Mouse (Mus musculus) liver, embryonic 11.5 days (tissue): ENCODE data around the gene Cyb5r2. TPM values are rescaled to one million over a fixed set of nuclear protein-coding genes. Genes with fewer than 3 reads are reported as not detected.

Experiments
- ATAC-seq: fragments of 200-750 bp; cut with Nextera tagmentation; replicated peaks from 2 replicates; pipeline ENCODE4 v1.8.0; 2017; ENCODE audit warnings: moderate number of reproducible peaks, mild to moderate bottlenecking, moderate TSS enrichment, moderate library complexity; ENCODE audit not compliant: low FRiP score
- DNase-seq: peaks from one replicate; pipeline ENCODE4 v3.0.0-alpha.2; 2017; ENCODE audit warnings: low spot score
- H3K27ac ChIP-seq: fragments of 300-500 bp; sonication (generic); 2 replicates; pipeline ENCODE4 v1.5.1; 2014; ENCODE audit warnings: mild to moderate bottlenecking, low read depth, low read length, control low read depth
- H3K27me3 ChIP-seq: fragments of 300-500 bp; sonication (generic); replicated peaks from 2 replicates; pipeline ENCODE4 v1.6.1; 2014; ENCODE audit warnings: low read length, mixed read lengths; ENCODE audit not compliant: control insufficient read depth, insufficient read depth
- H3K36me3 ChIP-seq: fragments of 300-500 bp; sonication (generic); 2 replicates; pipeline ENCODE4 v1.6.1; 2014; ENCODE audit warnings: mild to moderate bottlenecking, low read length, moderate library complexity, mixed read lengths; ENCODE audit not compliant: control insufficient read depth, insufficient read depth
- H3K4me1 ChIP-seq: fragments of 300-500 bp; sonication (generic); replicated peaks from 2 replicates; pipeline ENCODE4 v1.6.1; 2014; ENCODE audit warnings: low read length, mixed read lengths; ENCODE audit not compliant: control insufficient read depth, insufficient read depth
- H3K4me2 ChIP-seq: fragments of 300-500 bp; sonication (generic); 2 replicates; pipeline ENCODE4 v1.6.1; 2014; ENCODE audit warnings: mild to moderate bottlenecking, control low read depth, moderate library complexity
- H3K4me3 ChIP-seq: fragments of 300-500 bp; sonication (generic); 2 replicates; pipeline ENCODE4 v1.5.1; 2014; ENCODE audit warnings: low read depth, low read length, control low read depth
- H3K9ac ChIP-seq: fragments of 300-500 bp; sonication (generic); 2 replicates; pipeline ENCODE4 v1.6.1; 2014; ENCODE audit warnings: low read depth, low read length, control low read depth
- H3K9me3 ChIP-seq: fragments of 300-500 bp; sonication (generic); 2 replicates; pipeline ENCODE4 v1.6.1; 2016; ENCODE audit warnings: low read length, inconsistent platforms, mixed read lengths; ENCODE audit not compliant: control insufficient read depth
- WGBS: fragments of 180-500 bp; shearing (Covaris S2); extraction: QIAGEN DNeasy Blood & Tissue Kit; methylation state at CpG from one replicate; pipeline ENCODE4 v1.1.7; 2014; 5-methylcytosine and 5-hydroxymethylcytosine counted together
- polyA plus RNA-seq: library from polyadenylated mRNA; unstranded; fragments of >200 nt; fragmentation: Nextera tagmentation; extraction: Ambion mirVana; gene quantifications from 2 replicates; pipeline ENCODE4 v1.2.1, GENCODE M21; 2014

Gene Cyb5r2
- polyA plus RNA-seq, 1 experiment from 2014 or later = 0.25 TPM

- H3K27ac ChIP-seq = no peak overlapping the region
- no peaks in the 10 kb centered on the region for H3K9me3 ChIP-seq
- H3K9ac ChIP-seq = no peak overlapping the region
- no peak for DNase-seq
- peaks cover 2% of the 10 kb centered on the region; the same call in 1 of the 2 replicates for H3K36me3 ChIP-seq
- H3K4me2 ChIP-seq = no peak overlapping the region
- H3K4me3 ChIP-seq = no peak overlapping the region
- 83% methylated on average over 4 of the region's 4 CpGs for whole genome bisulfite sequencing
- ATAC-seq = no peak
- no peaks in the 10 kb centered on the region for H3K27me3 ChIP-seq
- H3K4me1 ChIP-seq = no peaks in the 10 kb centered on the region
These were observed 13.4 kb downstream of the Cyb5r2 start for GRCm38 (mm10) chr7:107744454-107744853.

GRCm38 (mm10) chr7:107742963-107743465 is 14.8 kb downstream of the Cyb5r2 start:
- Histone ChIP-seq H3K9ac (no peak overlapping the region), H3K27ac (no peak overlapping the region), H3K4me2 (no peak overlapping the region), H3K4me3 (no peak overlapping the region), H3K9me3 (no peaks in the 10 kb centered on the region), H3K36me3 (peaks cover 2% of the 10 kb centered on the region; the same call in 1 of the 2 replicates), H3K27me3 (no peaks in the 10 kb centered on the region), H3K4me1 (no peaks in the 10 kb centered on the region)
- 85% methylated on average over 10 of the region's 10 CpGs for WGBS
- ATAC-seq (no peak), DNase-seq (no peak)

- 38% methylated on average over 2 of the region's 2 CpGs for WGBS
- Histone ChIP-seq H3K9me3 (no peaks in the 10 kb centered on the region), H3K9ac (no peak overlapping the region), H3K36me3 (peaks cover 2% of the 10 kb centered on the region; the same call in 1 of the 2 replicates), H3K27me3 (no peaks in the 10 kb centered on the region), H3K4me2 (no peak overlapping the region), H3K27ac (no peak overlapping the region), H3K4me1 (no peaks in the 10 kb centered on the region), H3K4me3 (no peak overlapping the region)
- ATAC-seq (no peak), DNase-seq (no peak)
These were observed 19.1 kb downstream of the Cyb5r2 start for GRCm38 (mm10) chr7:107738726-107739125.

- H3K9me3 ChIP-seq = no peaks in the 10 kb centered on the region
- H3K4me2 ChIP-seq = no peak overlapping the region
- H3K27ac ChIP-seq = no peak overlapping the region
- no peak for ATAC-seq
- no peaks in the 10 kb centered on the region for H3K27me3 ChIP-seq
- no peak overlapping the region for H3K4me3 ChIP-seq
- 73% methylated on average over 2 of the region's 2 CpGs for WGBS
- H3K9ac ChIP-seq = no peak overlapping the region
- no peaks in the 10 kb centered on the region for H3K36me3 ChIP-seq
- DNase-seq = no peak
- no peaks in the 10 kb centered on the region for H3K4me1 ChIP-seq
These were observed 24.7 kb downstream of the Cyb5r2 start for GRCm38 (mm10) chr7:107733162-107733561.

- Histone ChIP-seq H3K9me3 (no peaks in the 10 kb centered on the region), H3K4me2 (no peak overlapping the region), H3K27ac (no peak overlapping the region), H3K4me3 (no peak overlapping the region), H3K36me3 (no peaks in the 10 kb centered on the region), H3K4me1 (no peaks in the 10 kb centered on the region), H3K9ac (no peak overlapping the region), H3K27me3 (no peaks in the 10 kb centered on the region)
- DNase-seq = no peak
- ATAC-seq = no peak
- WGBS = 81% methylated on average over 9 of the region's 10 CpGs
These were observed 27.2 kb downstream of the Cyb5r2 start for GRCm38 (mm10) chr7:107730587-107730986.

GRCm38 (mm10) chr7:107727538-107727937 is 30.3 kb downstream of the Cyb5r2 start:
- H3K27me3 ChIP-seq = no peaks in the 10 kb centered on the region
- no peaks in the 10 kb centered on the region for H3K4me1 ChIP-seq
- H3K4me2 ChIP-seq = no peak overlapping the region
- H3K36me3 ChIP-seq = no peaks in the 10 kb centered on the region
- H3K27ac ChIP-seq = no peak overlapping the region
- no peak for ATAC-seq
- no peak overlapping the region for H3K9ac ChIP-seq
- DNase-seq = no peak
- 66% methylated on average over 3 of the region's 3 CpGs for WGBS
- no peak overlapping the region for H3K4me3 ChIP-seq
- H3K9me3 ChIP-seq = no peaks in the 10 kb centered on the region

GRCm38 (mm10) chr7:107722536-107722935 is 35.3 kb downstream of the Cyb5r2 start:
- no peak overlapping the region for H3K27ac ChIP-seq
- H3K9me3 ChIP-seq = no peaks in the 10 kb centered on the region
- ATAC-seq (no peak), DNase-seq (no peak)
- no peak overlapping the region for H3K4me2 ChIP-seq
- no peaks in the 10 kb centered on the region for H3K4me1 ChIP-seq
- no peaks in the 10 kb centered on the region for H3K27me3 ChIP-seq
- H3K36me3 ChIP-seq = no peaks in the 10 kb centered on the region
- H3K4me3 ChIP-seq = no peak overlapping the region
- 86% methylated on average over 4 of the region's 4 CpGs for WGBS
- H3K9ac ChIP-seq = no peak overlapping the region

- Histone ChIP-seq H3K9ac (no peak overlapping the region), H3K36me3 (no peaks in the 10 kb centered on the region), H3K4me2 (no peak overlapping the region), H3K27me3 (no peaks in the 10 kb centered on the region), H3K9me3 (no peaks in the 10 kb centered on the region), H3K4me1 (no peaks in the 10 kb centered on the region), H3K4me3 (no peak overlapping the region), H3K27ac (no peak overlapping the region)
- DNase-seq = no peak
- ATAC-seq = no peak
- 90% methylated on average over 1 of the region's 1 CpGs for WGBS
These were observed 37.1 kb downstream of the Cyb5r2 start for GRCm38 (mm10) chr7:107720771-107721170.

GRCm38 (mm10) chr7:107714067-107714466 is 43.8 kb downstream of the Cyb5r2 start:
- Histone ChIP-seq H3K9ac (no peak overlapping the region), H3K27ac (no peak overlapping the region), H3K9me3 (no peaks in the 10 kb centered on the region), H3K36me3 (no peaks in the 10 kb centered on the region), H3K27me3 (no peaks in the 10 kb centered on the region), H3K4me3 (no peak overlapping the region), H3K4me1 (no peaks in the 10 kb centered on the region), H3K4me2 (no peak overlapping the region)
- DNase-seq (no peak), ATAC-seq (no peak)
- WGBS = 83% methylated on average over 5 of the region's 5 CpGs
